Comparison of ENCODE assay signal across 26 mouse cellular contexts in genomic region chr15:12266460-12266859, GRCm38 (mm10). TPM values are rescaled to one million over a fixed set of nuclear protein-coding genes. Genes with fewer than 3 reads are reported as not detected.
DNase-seq lines count a peak whose midpoint lies in the region; ATAC-seq and TF ChIP-seq lines count a peak whose summit lies in the region.
"Had no signal": no experiment of that assay in that cellular context is flagged by ENCODE, and none has a peak within 500 bp of the region (broad histone marks: within the 10 kb centered on the region; RNA-seq: fewer than 3 reads in every experiment).

No protein-coding gene starts in this region.

- H3K27me3 ChIP-seq in hindbrain, embryonic 12.5 days = no peaks in the 10 kb centered on the region
- H3K27me3 ChIP-seq in hindbrain, postnatal 0 days (ENCODE audit: insufficient read depth, low read length) = no peaks in the 10 kb centered on the region
- H3K27me3 ChIP-seq in limb, embryonic 14.5 days (ENCODE audit: control insufficient read depth, insufficient read depth, low read length) = no peaks in the 10 kb centered on the region
- no peaks in the 10 kb centered on the region for H3K27me3 ChIP-seq in heart, embryonic 12.5 days (replicated peaks)
- H3K27me3 ChIP-seq: CH12.LX; forebrain, embryonic 12.5 days had no signal

- peak overlapping the region; percentile 24; the same call in 1 of the 2 replicates for H3K27ac ChIP-seq in hindbrain, embryonic 12.5 days
- H3K27ac ChIP-seq in hindbrain, postnatal 0 days = no peak overlapping the region
- peak overlapping the region; percentile 76 for H3K27ac ChIP-seq in limb, embryonic 14.5 days (replicated peaks; ENCODE audit: low read depth, low read length)
- H3K27ac ChIP-seq in heart, embryonic 12.5 days (ENCODE audit: poor library complexity, severe bottlenecking) = no peak overlapping the region
- H3K27ac ChIP-seq: forebrain, embryonic 12.5 days; heart, embryonic 10.5 days; layer of hippocampus, adult 2 months had no signal

- H3K4me2 ChIP-seq in hindbrain, embryonic 12.5 days (replicated peaks) = no peak overlapping the region
- H3K4me2 ChIP-seq in hindbrain, postnatal 0 days (ENCODE audit: low read depth, low read length) = no peak overlapping the region
- H3K4me2 ChIP-seq in limb, embryonic 14.5 days (replicated peaks; ENCODE audit: low read depth, low read length, severe bottlenecking) = no peak overlapping the region
- H3K4me2 ChIP-seq in heart, embryonic 12.5 days = no peak overlapping the region
- H3K4me2 ChIP-seq: forebrain, embryonic 12.5 days had no signal

- H3K9me3 ChIP-seq in hindbrain, embryonic 12.5 days (replicated peaks) = no peaks in the 10 kb centered on the region
- no peaks in the 10 kb centered on the region for H3K9me3 ChIP-seq in hindbrain, postnatal 0 days (ENCODE audit: low read length)
- H3K9me3 ChIP-seq in limb, embryonic 14.5 days (ENCODE audit: control insufficient read depth, low read length) = no peaks in the 10 kb centered on the region
- H3K9me3 ChIP-seq in heart, embryonic 12.5 days (replicated peaks) = no peaks in the 10 kb centered on the region
- H3K9me3 ChIP-seq: forebrain, embryonic 12.5 days; G1E; heart, embryonic 10.5 days had no signal

- 73% methylated on average over 8 of the region's 8 CpGs for WGBS in hindbrain, embryonic 12.5 days
- 54% methylated on average over 8 of the region's 8 CpGs for WGBS in hindbrain, postnatal 0 days
- WGBS in limb, embryonic 14.5 days = 59% methylated on average over 8 of the region's 8 CpGs
- 70% methylated on average over 8 of the region's 8 CpGs for WGBS in heart, embryonic 12.5 days

- no peak overlapping the region for H3K4me3 ChIP-seq in hindbrain, embryonic 12.5 days
- H3K4me3 ChIP-seq in hindbrain, postnatal 0 days (ENCODE audit: low read length) = no peak overlapping the region
- no peak overlapping the region for H3K4me3 ChIP-seq in limb, embryonic 14.5 days (replicated peaks; ENCODE audit: low read length)
- no peak overlapping the region for H3K4me3 ChIP-seq in heart, embryonic 12.5 days
- H3K4me3 ChIP-seq: forebrain, embryonic 12.5 days; heart, embryonic 10.5 days; layer of hippocampus, adult 2 months had no signal

- TF ChIP-seq CTCF in hindbrain, postnatal 0 days (IDR thresholded peaks at IDR 0.05; ENCODE audit: low read depth) = no peak

- no peaks in the 10 kb centered on the region for H3K4me1 ChIP-seq in hindbrain, embryonic 12.5 days
- H3K4me1 ChIP-seq in hindbrain, postnatal 0 days (ENCODE audit: insufficient read depth, low read length) = no peaks in the 10 kb centered on the region
- 0 out of 2 replicates have a peak, but pooled peaks cover 8% of the 10 kb centered on the region for H3K4me1 ChIP-seq in limb, embryonic 14.5 days (ENCODE audit: control insufficient read depth, insufficient read depth, low read length)
- no peaks in the 10 kb centered on the region for H3K4me1 ChIP-seq in heart, embryonic 12.5 days (replicated peaks)
- H3K4me1 ChIP-seq: forebrain, embryonic 12.5 days; heart, embryonic 10.5 days had no signal

- TF ChIP-seq POLR2A in limb, embryonic 14.5 days (IDR thresholded peaks at IDR 0.05; ENCODE audit: borderline replicate concordance, extremely low read depth, insufficient read depth, insufficient read length) = no peak

- ATAC-seq in hindbrain, embryonic 12.5 days (ENCODE audit: low FRiP score) = no peak
- no peak for ATAC-seq in hindbrain, postnatal 0 days
- peak; percentile 70 for ATAC-seq in limb, embryonic 14.5 days (ENCODE audit: low FRiP score, low read depth)
- no peak for ATAC-seq in heart, embryonic 12.5 days (ENCODE audit: insufficient number of reproducible peaks, low FRiP score)
- ATAC-seq: activated CD4-positive, CD25-positive, alpha-beta regulatory T cell, adult 4 months; hindbrain, embryonic 16.5 days; intestine, postnatal 0 days had no signal

- no peak for DNase-seq in hindbrain, postnatal 0 days (ENCODE audit: low spot score)
- DNase-seq in NIH3T3 (ENCODE audit: low read depth) (peak; percentile 53), MN1 (ENCODE audit: low spot score) (no peak)
- peak; percentile 57 for DNase-seq in limb, embryonic 14.5 days (ENCODE audit: low spot score)
- peak; percentile 26 for DNase-seq in lung, postnatal 14 days
- DNase-seq in adrenal gland, postnatal 14 days = no peak
- DNase-seq: adrenal gland, adult 8-10 months; cerebellum, adult 18-20 months; cerebellum, postnatal 25 days; kidney, postnatal 25 days; layer of hippocampus, postnatal 36 days; midbrain, embryonic 14.5 days; right cerebral cortex, postnatal 14 days; thymus, postnatal 36 days had no signal

- peaks cover 96% of the 10 kb centered on the region for H3K36me3 ChIP-seq in hindbrain, embryonic 12.5 days
- peaks cover 69% of the 10 kb centered on the region for H3K36me3 ChIP-seq in hindbrain, postnatal 0 days (ENCODE audit: insufficient read depth, low read length)
- peaks cover 94% of the 10 kb centered on the region for H3K36me3 ChIP-seq in limb, embryonic 14.5 days (ENCODE audit: control insufficient read depth, insufficient read depth, low read length)
- peaks cover 90% of the 10 kb centered on the region for H3K36me3 ChIP-seq in heart, embryonic 12.5 days

- no peak overlapping the region for H3K9ac ChIP-seq in hindbrain, embryonic 12.5 days
- no peak overlapping the region for H3K9ac ChIP-seq in hindbrain, postnatal 0 days (replicated peaks; ENCODE audit: low read length)
- H3K9ac ChIP-seq in limb, embryonic 14.5 days (ENCODE audit: low read depth, low read length, severe bottlenecking) = no peak overlapping the region
- H3K9ac ChIP-seq in heart, embryonic 12.5 days = no peak overlapping the region
- H3K9ac ChIP-seq: forebrain, embryonic 12.5 days had no signal

RNA-seq across cellular contexts. Expression of gene Golph3, which starts 54.8 kb away (rescaled TPM):
- polyA plus RNA-seq in hindbrain, embryonic 12.5 days (2016; fragmentation: Nextera tagmentation; extraction: Ambion mirVana) = 97.9 and 107 TPM in 2 replicates
- total RNA-seq in hindbrain, postnatal 0 days (2014; rRNA removed) = 132 and 134 TPM in 2 replicates
- 59.5 and 63.6 TPM in 2 replicates for polyA plus RNA-seq in hindbrain, postnatal 0 days (2015; fragmentation: Nextera tagmentation; extraction: Ambion mirVana)
- 99.9 and 132 TPM in 2 replicates for polyA plus RNA-seq in limb, embryonic 14.5 days (2012; rRNA removed)
- polyA plus RNA-seq in limb, embryonic 14.5 days (2014; fragmentation: Nextera tagmentation; extraction: Ambion mirVana) = 112 and 115 TPM in 2 replicates
- total RNA-seq in adrenal gland, postnatal 14 days (2021) = 109 and 116 TPM in 2 replicates
- polyA plus RNA-seq in heart, embryonic 12.5 days (2016; fragmentation: Nextera tagmentation; extraction: Ambion mirVana) = 92.2 and 92.5 TPM in 2 replicates

RNA-seq across cellular contexts. Expression of gene 1810049J17Rik, which starts 55.2 kb away (rescaled TPM):
- polyA plus RNA-seq in hindbrain, embryonic 12.5 days (2016; fragmentation: Nextera tagmentation; extraction: Ambion mirVana) = 0.80 and 1.1 TPM in 2 replicates
- not detected in 2 replicates for total RNA-seq in hindbrain, postnatal 0 days (2014; rRNA removed)
- 1.4 and 1.8 TPM in 2 replicates for polyA plus RNA-seq in hindbrain, postnatal 0 days (2015; fragmentation: Nextera tagmentation; extraction: Ambion mirVana)
- polyA plus RNA-seq in limb, embryonic 14.5 days (2012; rRNA removed) = not detected in 2 replicates
- polyA plus RNA-seq in limb, embryonic 14.5 days (2014; fragmentation: Nextera tagmentation; extraction: Ambion mirVana) = 0.62 and 2.1 TPM in 2 replicates
- total RNA-seq in adrenal gland, postnatal 14 days (2021) = 2.0 TPM in 1 of 2 replicates, not detected in the other
- polyA plus RNA-seq in heart, embryonic 12.5 days (2016; fragmentation: Nextera tagmentation; extraction: Ambion mirVana) = 0.50 and 0.73 TPM in 2 replicates
- total RNA-seq: hematopoietic stem cell, adult 5-6 weeks; liver, adult 2 months had no signal
- polyA plus RNA-seq: activated CD4-positive, CD25-positive, alpha-beta regulatory T cell, adult 4 months; forebrain, embryonic 12.5 days; heart, embryonic 10.5 days; liver, adult 2 months had no signal

Comparison
In these comparisons a context has a peak if more than half of its experiments do, and no peak if none do; other contexts are left out.
1. H3K27ac ChIP-seq: peak in hindbrain, embryonic 12.5 days (single experiment) and limb, embryonic 14.5 days (single experiment); none in hindbrain, postnatal 0 days (single experiment) and heart, embryonic 12.5 days (single experiment).
2. DNase-seq: peak in NIH3T3 (single experiment), limb, embryonic 14.5 days (single experiment) and lung, postnatal 14 days (single experiment); none in hindbrain, postnatal 0 days (single experiment), MN1 (single experiment) and adrenal gland, postnatal 14 days (single experiment).